20 mouse cellular contexts compared by ENCODE assay signal in the genomic region with DNA sequence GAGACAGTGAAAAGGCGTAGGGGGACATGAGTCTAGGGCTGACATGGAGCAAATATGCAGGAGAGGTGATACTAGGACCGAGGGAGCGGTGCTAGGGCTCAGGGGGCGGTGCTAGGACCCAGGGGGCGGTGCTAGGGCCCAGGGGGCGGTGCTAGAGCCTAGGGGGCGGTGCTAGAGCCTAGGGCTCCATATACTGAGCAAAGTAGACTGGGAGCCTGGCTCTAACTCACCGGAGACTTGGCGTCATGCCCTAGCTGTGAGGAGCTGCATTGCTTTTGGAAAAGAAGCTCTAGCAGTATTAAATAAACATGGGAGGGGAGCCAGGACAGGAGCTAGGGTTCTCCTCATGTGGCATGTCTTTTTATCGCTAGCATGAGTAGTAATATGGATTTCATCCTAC.
DNase-seq lines count a peak whose midpoint lies in the region; ATAC-seq and TF ChIP-seq lines count a peak whose summit lies in the region.
"Had no signal": no experiment of that assay in that cellular context is flagged by ENCODE, and none has a peak within 500 bp of the region (broad histone marks: within the 10 kb centered on the region; RNA-seq: fewer than 3 reads in every experiment).

No protein-coding gene starts in this region.

- H3K4me2 ChIP-seq in lung, embryonic 14.5 days, result no peak overlapping the region
- no peak overlapping the region for H3K4me2 ChIP-seq in stomach, embryonic 14.5 days (replicated peaks; ENCODE audit: low read depth, low read length)
- no peak overlapping the region for H3K4me2 ChIP-seq in stomach, postnatal 0 days (replicated peaks; ENCODE audit: low read depth)
- H3K4me2 ChIP-seq in forebrain, embryonic 15.5 days (replicated peaks), result no peak overlapping the region
- H3K4me2 ChIP-seq: forebrain, embryonic 13.5 days; heart, embryonic 11.5 days; hindbrain, embryonic 14.5 days; limb, embryonic 12.5 days; liver, embryonic 13.5 days; neural tube, embryonic 12.5 days had no signal

- ATAC-seq in frontal cortex, adult (ENCODE audit: low TSS enrichment), result peak; percentile 35; the same call in 1 of the 2 replicates
- no peak; the same call in 1 of the 2 replicates for ATAC-seq in lung, embryonic 14.5 days (ENCODE audit: insufficient read depth)
- peak; percentile 37; the same call in 1 of the 2 replicates for ATAC-seq in stomach, embryonic 14.5 days (ENCODE audit: insufficient number of reproducible peaks, insufficient read depth, low FRiP score, low read depth)
- ATAC-seq in stomach, postnatal 0 days (ENCODE audit: low FRiP score, low TSS enrichment), result no peak
- ATAC-seq in megakaryocyte progenitor cell, adult 5-6 weeks (replicated peaks; ENCODE audit: poor library complexity), result no peak
- no peak for ATAC-seq in forebrain, embryonic 15.5 days (replicated peaks)
- ATAC-seq: forebrain, embryonic 13.5 days had no signal

- H3K27me3 ChIP-seq in lung, embryonic 14.5 days (ENCODE audit: insufficient read depth, low read length), result no peaks in the 10 kb centered on the region
- no peaks in the 10 kb centered on the region for H3K27me3 ChIP-seq in stomach, embryonic 14.5 days (ENCODE audit: control insufficient read depth, insufficient read depth, low read length)
- H3K27me3 ChIP-seq in stomach, postnatal 0 days (ENCODE audit: control insufficient read depth, insufficient read depth, low read length), result no peaks in the 10 kb centered on the region
- H3K27me3 ChIP-seq in forebrain, embryonic 15.5 days, result no peaks in the 10 kb centered on the region
- H3K27me3 ChIP-seq: forebrain, embryonic 13.5 days; limb, embryonic 12.5 days; liver, embryonic 13.5 days; neural tube, embryonic 12.5 days had no signal

- H3K27ac ChIP-seq in lung, embryonic 14.5 days (ENCODE audit: low read depth), result no peak overlapping the region
- no peak overlapping the region for H3K27ac ChIP-seq in stomach, embryonic 14.5 days (ENCODE audit: low read length)
- no peak overlapping the region for H3K27ac ChIP-seq in stomach, postnatal 0 days (replicated peaks)
- no peak overlapping the region for H3K27ac ChIP-seq in forebrain, embryonic 15.5 days (replicated peaks)
- H3K27ac ChIP-seq: forebrain, embryonic 13.5 days; hindbrain, embryonic 14.5 days; limb, embryonic 12.5 days; liver, embryonic 13.5 days; neural tube, embryonic 12.5 days had no signal

- no peak for DNase-seq in frontal cortex, postnatal 14 days (ENCODE audit: low spot score in 2 of 2)
- peak; percentile 57 for DNase-seq in lung, embryonic 14.5 days
- DNase-seq in lung, postnatal 4 days, result no peak
- no peak for DNase-seq in stomach, postnatal 0 days (ENCODE audit: low spot score)
- DNase-seq: adrenal gland, postnatal 10 days; cerebellum, adult 9-11 months; heart, postnatal 14 days; kidney, adult 8-10 months; kidney, postnatal 4 days; liver, embryonic 13.5 days; thymus, postnatal 25 days had no signal

- TF ChIP-seq EP300 in stomach, postnatal 0 days (optimal IDR thresholded peaks at IDR 0.05), result no peak

- no peak for TF ChIP-seq CTCF in lung, embryonic 14.5 days (IDR thresholded peaks at IDR 0.05; ENCODE audit: low read depth)
- no peak for TF ChIP-seq CTCF in stomach, postnatal 0 days (IDR thresholded peaks at IDR 0.05; ENCODE audit: low read depth)

- H3K4me3 ChIP-seq in lung, embryonic 14.5 days (ENCODE audit: low read depth, low read length), result no peak overlapping the region
- H3K4me3 ChIP-seq in stomach, embryonic 14.5 days (ENCODE audit: low read depth, low read length), result no peak overlapping the region
- H3K4me3 ChIP-seq in stomach, postnatal 0 days (ENCODE audit: low read depth, low read length), result no peak overlapping the region
- H3K4me3 ChIP-seq in forebrain, embryonic 15.5 days, result no peak overlapping the region
- H3K4me3 ChIP-seq: forebrain, embryonic 13.5 days; limb, embryonic 12.5 days; liver, embryonic 13.5 days; neural tube, embryonic 12.5 days had no signal

- no peaks in the 10 kb centered on the region for H3K36me3 ChIP-seq in lung, embryonic 14.5 days (ENCODE audit: insufficient read depth)
- no peaks in the 10 kb centered on the region for H3K36me3 ChIP-seq in stomach, embryonic 14.5 days (ENCODE audit: control insufficient read depth, insufficient read depth, low read length)
- H3K36me3 ChIP-seq in stomach, postnatal 0 days (ENCODE audit: control insufficient read depth, insufficient read depth, low read length), result no peaks in the 10 kb centered on the region
- H3K36me3 ChIP-seq in forebrain, embryonic 15.5 days, result no peaks in the 10 kb centered on the region
- H3K36me3 ChIP-seq: limb, embryonic 12.5 days; liver, embryonic 13.5 days; neural tube, embryonic 12.5 days had no signal

- H3K4me1 ChIP-seq in lung, embryonic 14.5 days (ENCODE audit: insufficient read depth), result no peaks in the 10 kb centered on the region
- no peaks in the 10 kb centered on the region for H3K4me1 ChIP-seq in stomach, embryonic 14.5 days (ENCODE audit: control insufficient read depth, insufficient read depth, low read length)
- H3K4me1 ChIP-seq in stomach, postnatal 0 days (replicated peaks; ENCODE audit: control insufficient read depth, insufficient read depth), result no peaks in the 10 kb centered on the region
- peaks cover 4% of the 10 kb centered on the region; the same call in 1 of the 2 replicates for H3K4me1 ChIP-seq in forebrain, embryonic 15.5 days
- H3K4me1 ChIP-seq: neural tube, embryonic 12.5 days had no signal

- 61% methylated on average over 10 of the region's 10 CpGs for WGBS in lung, embryonic 14.5 days
- 60% methylated on average over 10 of the region's 10 CpGs for WGBS in stomach, embryonic 14.5 days
- WGBS in stomach, postnatal 0 days, result 62% methylated on average over 10 of the region's 10 CpGs
- 75% methylated on average over 10 of the region's 10 CpGs for WGBS in forebrain, embryonic 15.5 days

- no peaks in the 10 kb centered on the region for H3K9me3 ChIP-seq in lung, embryonic 14.5 days (ENCODE audit: low read depth, low read length)
- H3K9me3 ChIP-seq in stomach, embryonic 14.5 days (ENCODE audit: control insufficient read depth, low read depth, low read length), result no peaks in the 10 kb centered on the region
- H3K9me3 ChIP-seq in stomach, postnatal 0 days (ENCODE audit: control insufficient read depth, low read length), result no peaks in the 10 kb centered on the region
- H3K9me3 ChIP-seq in forebrain, embryonic 15.5 days, result no peaks in the 10 kb centered on the region
- H3K9me3 ChIP-seq: forebrain, embryonic 13.5 days; limb, embryonic 12.5 days; liver, embryonic 13.5 days; neural tube, embryonic 12.5 days had no signal

- H3K9ac ChIP-seq in lung, embryonic 14.5 days, result no peak overlapping the region
- H3K9ac ChIP-seq in stomach, embryonic 14.5 days (replicated peaks; ENCODE audit: low read depth, low read length), result no peak overlapping the region
- H3K9ac ChIP-seq in stomach, postnatal 0 days (ENCODE audit: low read length), result no peak overlapping the region
- H3K9ac ChIP-seq in forebrain, embryonic 15.5 days (replicated peaks), result no peak overlapping the region
- H3K9ac ChIP-seq: forebrain, embryonic 13.5 days; hindbrain, embryonic 14.5 days; limb, embryonic 12.5 days; liver, embryonic 13.5 days; neural tube, embryonic 12.5 days had no signal

Comparison
In these comparisons a context has a peak if more than half of its experiments do, and no peak if none do; other contexts are left out.
1. ATAC-seq: peak in frontal cortex, adult (single experiment) and stomach, embryonic 14.5 days (single experiment); none in lung, embryonic 14.5 days (single experiment), stomach, postnatal 0 days (single experiment), megakaryocyte progenitor cell, adult 5-6 weeks (single experiment) and forebrain, embryonic 15.5 days (single experiment).